Mouse (Mus musculus): Measurements from ENCODE around the gene Hsfy2. TPM values are rescaled to one million over a fixed set of nuclear protein-coding genes. Genes with fewer than 3 reads are reported as not detected.

The Hsfy2 gene
- not detected for total RNA-seq (2021)
- long read RNA-seq, result 0 reads

DNA sequence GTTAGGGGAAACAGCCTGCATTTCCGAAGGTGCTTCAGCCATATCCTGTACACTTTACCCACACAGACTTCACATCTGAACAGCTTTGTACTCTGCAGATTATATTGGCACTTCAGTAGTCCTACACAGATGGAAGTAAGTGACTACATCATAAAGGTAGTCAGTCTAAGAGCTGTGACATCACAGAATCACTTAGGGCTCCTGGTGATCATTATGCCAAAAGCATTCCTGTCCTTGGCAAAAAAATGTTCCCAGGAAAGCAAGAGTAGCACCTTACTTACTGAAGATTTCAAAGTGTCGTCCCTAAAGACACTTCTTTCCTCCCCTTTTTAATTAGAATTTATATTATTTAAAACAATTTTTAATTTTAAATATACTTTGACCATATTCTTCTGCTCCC lies at the start of gene Hsfy2:
Gene Hsfy2 (minus strand): TSS at position 101 of the 400 bp plus-strand sequence.
- DNase-seq (ENCODE audit: low spot score in 2 of 2), result no peak

DNA sequence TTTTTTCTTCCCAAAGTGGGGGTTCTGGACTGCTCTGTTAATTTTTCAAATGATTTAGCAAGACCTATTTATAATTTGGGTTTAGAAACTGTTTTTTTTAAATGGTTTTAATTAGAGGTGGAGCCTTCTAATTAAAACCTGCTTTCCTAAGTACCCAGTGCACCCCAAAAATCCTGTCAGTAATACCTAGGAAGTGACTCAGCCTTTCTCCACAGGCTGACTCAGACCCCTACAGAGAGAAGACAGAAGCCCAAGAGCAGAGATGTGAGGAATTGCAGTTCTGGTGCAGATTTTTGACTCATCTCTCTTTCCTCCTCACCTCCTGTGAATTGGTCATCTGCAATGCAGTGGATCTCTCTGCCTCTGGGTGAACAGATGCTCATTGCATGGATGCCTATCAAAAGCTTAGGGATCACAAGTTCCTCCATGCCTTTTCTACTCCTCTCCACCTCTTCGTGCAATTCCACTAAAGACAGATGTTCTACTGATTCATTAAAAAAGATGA lies 47.9 kb upstream of the Hsfy2 start:
- DNase-seq (ENCODE audit: low spot score in 2 of 2), result no peak

DNA sequence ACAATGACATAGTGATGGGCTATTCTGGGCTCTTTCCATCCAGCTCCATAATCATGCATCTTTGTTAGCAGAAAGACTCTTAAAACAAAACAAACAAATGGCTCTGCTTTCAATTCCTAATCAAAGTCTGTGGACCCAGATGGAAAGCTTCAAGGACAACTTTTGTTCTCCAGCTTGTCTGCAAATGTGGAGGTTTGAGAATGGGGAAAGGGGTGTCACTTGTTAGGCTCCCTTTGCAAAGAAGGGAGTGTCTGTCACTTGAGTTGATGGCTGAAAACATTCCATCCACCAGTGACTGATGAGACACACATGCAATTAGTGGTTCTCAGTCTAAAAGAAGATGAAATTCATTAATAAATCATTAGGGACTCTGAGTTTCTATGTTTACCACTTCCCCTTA lies 47.3 kb upstream of the Hsfy2 start:
- DNase-seq (ENCODE audit: low spot score in 2 of 2), result no peak

DNA sequence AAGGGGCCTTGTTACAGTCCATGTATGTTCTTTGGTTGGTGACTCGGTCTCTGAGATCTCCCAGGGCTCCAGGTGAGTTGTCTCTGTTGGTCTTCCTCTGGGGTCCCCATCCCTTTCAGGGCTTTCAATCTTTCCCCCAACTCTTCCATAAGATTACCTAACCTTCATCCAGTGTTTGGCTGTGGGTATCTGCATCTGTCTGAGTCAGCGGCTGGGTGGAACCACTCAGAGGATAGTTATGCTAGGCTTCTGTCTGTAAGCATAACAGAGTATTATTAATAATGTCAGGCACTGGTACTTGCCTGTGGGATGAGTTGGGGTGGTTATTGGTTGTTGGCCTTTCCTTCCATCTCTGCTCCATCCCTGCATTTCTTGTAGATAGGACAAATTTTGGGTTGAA lies 44.0 kb upstream of the Hsfy2 start:
- DNase-seq (ENCODE audit: low spot score in 2 of 2), result no peak

DNA sequence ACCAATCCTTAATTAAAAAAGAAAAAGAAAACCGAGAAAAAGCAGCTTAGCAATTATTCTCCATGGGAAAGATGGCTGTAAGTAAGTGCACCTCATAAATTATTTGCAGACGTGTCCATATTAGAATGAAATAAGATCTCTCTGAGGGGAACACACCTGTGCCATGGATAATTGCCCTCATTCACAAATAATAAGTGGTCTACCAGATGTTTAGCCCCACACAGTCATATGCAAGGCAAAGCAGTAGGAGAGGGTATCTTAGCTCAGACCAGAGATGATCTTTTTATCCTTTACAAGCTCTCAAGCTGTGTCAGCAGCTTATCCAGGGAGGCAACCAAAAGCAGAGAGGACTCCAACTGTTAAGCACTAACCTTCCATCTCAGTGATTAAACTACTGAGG lies 38.0 kb upstream of the Hsfy2 start:
- DNase-seq (ENCODE audit: low spot score in 2 of 2), result no peak

DNA sequence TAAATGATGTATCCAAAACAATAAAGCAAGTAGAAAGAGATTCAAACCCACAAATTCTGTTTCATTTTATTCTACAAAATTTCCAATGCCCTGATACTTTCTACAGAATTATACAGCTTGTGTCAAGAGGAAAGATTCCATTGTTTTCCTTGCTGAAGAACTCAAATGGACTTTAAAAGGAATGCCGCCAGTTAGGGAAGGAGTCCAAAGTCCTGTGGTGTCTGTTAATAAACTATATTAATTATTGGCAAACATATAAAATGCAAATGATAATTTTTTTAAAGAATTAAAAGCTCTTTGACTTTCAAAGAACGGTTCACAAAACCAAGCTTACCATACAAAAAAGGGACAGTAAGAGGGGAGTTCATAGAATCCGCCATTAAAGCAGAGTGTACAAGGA lies 37.4 kb upstream of the Hsfy2 start:
- DNase-seq (ENCODE audit: low spot score in 2 of 2), result no peak

DNA sequence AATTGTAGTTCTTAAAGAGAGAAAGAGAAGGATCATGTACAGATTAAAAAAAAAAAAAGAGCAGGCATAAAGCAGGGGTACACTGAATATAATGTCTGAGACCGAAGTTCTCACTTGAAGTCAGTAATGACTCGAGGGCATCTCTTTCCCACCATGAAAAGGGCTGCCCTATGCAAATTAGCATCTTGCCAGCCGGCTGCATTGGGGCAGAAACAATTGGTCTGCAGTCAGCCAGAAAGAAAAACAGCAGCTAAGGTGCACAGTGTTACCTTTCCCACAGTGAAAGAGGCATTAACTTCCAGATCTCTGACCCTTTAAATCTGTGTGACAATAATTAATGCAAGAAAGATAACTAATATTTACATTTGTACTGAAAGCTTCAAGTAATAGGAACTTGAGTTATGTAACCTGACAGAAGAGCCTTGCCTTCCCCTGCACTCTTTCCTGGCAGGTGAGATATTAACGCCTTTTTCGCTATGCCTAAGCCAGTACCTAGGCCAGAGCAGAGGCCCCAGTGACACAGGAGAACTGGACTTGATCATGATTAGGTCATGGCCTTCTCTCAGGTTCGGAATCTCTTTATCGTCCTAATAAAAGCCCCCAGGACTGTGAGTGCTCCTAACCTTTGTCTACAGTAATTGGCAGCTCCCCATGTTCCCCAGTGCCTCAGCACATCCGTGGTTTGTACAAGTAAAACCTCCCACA lies 34.2 kb upstream of the Hsfy2 start:
- no peak for DNase-seq (ENCODE audit: low spot score in 2 of 2)

DNA sequence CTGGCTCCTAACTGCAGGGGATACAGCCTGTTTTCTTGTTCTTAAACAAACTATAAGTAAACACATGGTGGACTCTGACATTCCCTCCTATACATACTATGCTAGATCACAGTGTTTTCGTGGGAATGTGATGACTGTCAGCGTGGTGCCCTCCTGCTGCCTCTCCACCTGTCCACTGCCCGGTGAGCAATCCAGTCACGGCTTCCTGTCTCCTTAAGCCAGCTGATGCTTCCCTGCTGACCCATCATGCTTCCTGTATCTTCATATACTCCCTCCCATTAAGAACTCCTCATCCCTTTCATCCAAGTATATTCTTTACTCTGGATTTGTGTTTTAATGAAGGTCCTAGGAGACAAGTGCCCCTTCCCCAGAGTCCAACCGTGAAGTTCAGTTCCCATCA lies 33.3 kb upstream of the Hsfy2 start:
- DNase-seq (ENCODE audit: low spot score in 2 of 2), result no peak

DNA sequence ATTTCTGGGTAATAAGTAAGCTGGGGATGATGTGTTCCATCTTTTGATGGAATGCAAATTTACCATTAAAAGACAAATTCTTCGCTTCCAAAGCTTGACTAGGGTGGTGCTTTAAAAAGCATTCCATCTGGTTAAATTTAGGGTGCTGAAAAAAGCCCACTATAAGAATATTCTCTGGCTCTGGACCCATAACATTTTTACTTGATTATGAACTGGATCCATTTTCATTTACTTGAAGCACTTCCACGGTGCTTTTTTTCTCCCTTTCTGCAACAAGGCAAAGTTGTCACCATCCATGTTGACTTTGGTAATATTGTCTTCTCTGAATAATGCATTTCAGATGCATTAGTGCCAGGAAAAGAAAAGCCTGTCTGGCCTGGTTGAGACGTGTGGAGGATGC lies 27.4 kb upstream of the Hsfy2 start:
- no peak for DNase-seq (ENCODE audit: low spot score in 2 of 2)

DNA sequence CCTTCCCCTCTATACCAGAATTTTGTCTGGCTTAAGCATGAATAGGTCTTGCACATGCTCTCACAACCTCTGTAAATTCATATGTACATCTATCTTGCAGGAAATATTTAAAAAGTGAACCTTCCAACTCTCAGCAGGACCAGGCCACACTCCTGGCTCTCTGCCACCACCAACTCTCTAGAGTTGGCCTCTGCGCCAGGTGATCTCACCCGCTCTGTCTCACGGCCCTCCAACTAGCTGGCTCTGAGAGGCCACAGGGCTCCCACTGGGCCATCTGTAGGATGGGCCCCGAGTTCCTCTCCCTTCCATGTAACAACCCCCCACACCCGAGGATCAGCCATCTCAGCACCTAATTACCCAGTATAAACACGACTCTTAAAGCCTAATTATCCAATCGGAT lies 10.4 kb downstream of the Hsfy2 start:
- no peak for DNase-seq (ENCODE audit: low spot score in 2 of 2)

DNA sequence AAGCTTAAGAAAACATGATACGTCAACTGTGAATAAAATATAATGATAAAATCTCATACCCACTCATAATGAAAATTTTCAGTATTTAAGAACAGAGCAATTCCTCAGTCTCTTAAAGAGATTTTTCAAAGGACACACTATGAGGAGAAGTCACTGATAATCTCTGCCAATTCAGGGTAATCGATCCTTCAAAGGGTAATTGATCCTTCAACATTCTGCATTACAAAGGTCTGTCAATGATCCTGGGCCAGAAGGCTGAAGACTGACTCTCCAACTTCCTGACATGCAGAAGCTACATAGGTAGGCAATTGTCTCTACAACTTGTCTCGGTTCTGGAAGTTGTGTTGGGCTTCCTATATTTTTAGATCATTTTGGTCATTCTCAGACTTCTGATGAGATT lies 12.9 kb downstream of the Hsfy2 start:
- DNase-seq (ENCODE audit: low spot score in 2 of 2), result no peak

DNA sequence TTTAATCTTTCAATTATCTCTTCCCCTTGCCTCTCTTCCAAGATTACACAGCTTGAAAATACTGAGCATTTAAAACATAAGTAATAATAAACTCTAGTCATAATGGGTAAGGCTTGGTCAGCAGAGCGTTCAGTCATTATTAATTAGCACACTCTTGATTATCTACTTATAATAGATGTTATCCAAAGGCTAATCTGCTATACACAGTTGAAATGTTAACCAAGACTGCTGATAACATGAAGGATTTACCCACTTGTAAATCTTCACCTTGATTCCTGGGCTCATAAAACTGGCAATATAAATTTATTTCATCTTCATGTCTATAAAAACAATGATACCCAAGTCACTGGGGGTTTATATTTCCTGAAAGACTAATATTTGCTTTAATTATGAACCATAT lies 24.9 kb downstream of the Hsfy2 start:
- DNase-seq (ENCODE audit: low spot score in 2 of 2), result no peak
